Mouse (Mus musculus): ENCODE results near the gene Zfp553.
"Not testable (repeated sequence)": the region's sequence is repeated elsewhere in the genome, so short reads cannot be mapped to it uniquely, and the experiment has no call there.

Gene Zfp553

DNA sequence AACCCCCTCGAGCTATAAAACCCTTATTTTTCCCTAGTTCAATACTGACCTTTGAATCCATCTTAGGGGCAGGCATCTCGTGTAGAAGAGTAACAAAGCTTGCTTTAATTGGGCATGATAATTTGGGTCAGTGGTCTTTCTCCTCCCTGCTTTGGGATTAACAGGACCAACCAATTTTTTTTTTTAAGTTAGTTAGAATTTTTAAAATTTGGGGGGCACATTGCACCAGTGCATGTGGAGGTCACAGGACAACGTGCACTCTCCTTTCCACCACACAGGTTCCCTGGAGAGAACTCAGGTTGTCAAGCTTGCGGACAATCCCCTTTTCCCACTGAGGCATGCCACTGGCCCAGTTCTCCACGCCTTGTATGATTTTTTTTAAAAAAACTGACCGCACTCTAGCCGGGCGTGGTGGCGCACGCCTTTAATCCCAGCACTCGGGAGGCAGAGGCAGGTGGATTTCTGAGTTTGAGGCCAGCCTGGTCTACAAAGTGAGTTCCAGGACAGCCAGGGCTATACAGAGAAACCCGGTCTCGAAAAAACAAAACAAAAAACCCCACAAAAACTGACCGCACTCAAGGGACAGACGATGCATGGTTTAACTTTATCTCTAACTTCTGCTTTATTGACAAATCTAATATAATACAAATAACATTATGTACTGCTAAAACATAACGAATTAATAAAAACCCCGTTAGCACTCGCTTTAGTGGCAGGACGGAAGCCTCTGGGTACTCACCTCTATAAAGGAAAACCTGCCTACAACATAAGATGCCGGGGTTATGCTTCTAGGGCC is 837 bp upstream of the Zfp553 start:
- DNase-seq (ENCODE audit: extremely low read depth, low read depth, low spot score), result no peak

DNA sequence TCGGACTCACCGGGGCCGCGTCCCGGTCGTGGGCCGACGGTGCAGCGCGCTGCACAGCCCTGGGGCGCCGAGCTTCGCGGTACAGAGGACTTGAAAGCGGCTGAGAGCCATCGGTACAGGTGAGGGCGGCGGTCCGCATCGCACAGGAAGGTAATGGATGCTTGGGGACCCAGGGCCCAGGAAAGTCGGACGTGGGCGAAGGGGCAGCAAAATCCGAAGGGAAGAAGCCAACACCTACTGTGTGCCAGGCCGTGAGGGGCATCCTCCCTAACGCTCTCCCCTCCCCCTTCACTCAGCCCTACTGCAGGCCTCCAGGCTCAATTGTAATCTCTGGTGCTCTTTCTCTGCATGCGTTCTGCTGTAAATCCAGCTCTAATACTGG is 498 bp downstream of the Zfp553 start:
- DNase-seq (ENCODE audit: extremely low read depth, low read depth, low spot score), result no peak

DNA sequence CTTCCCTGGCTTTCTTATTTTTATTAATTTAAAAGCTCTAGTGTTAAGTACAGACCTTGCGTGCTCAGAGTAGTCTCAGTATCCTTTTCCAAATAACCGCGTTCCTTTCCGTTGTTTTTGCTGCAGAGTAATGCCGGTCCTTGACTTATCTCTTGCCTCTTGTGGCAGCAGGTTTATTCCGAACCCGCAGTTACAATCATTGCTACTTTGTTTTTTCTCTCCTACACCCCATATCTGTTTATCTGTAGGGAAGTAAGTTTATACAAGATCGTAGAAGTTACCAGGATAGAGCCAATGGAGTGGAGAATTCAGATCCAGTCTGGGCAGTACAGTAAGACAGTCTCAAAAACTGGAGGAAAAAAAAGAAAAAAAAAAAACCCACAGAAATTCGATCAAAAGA is 904 bp downstream of the Zfp553 start:
- DNase-seq (ENCODE audit: extremely low read depth, low read depth, low spot score), result no peak

DNA sequence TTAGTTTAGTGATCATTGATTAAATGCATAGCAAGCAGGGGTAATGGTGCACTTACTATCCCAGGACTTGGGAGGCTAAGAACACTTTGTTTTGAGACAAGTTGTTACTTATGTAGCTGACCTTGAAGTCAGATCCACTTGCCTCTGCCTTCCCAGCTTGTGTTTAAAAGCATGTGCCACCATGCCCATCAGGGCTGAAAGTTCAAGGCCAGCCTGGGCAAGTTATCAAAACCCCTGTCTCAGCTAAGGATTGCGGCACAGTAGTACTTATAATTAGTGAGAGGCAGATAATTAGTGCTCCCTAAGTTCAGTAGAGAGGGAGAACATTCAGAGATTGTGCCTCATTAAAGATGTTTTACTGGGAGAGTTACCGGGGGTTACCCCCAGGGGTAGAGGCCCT is 1.9 kb downstream of the Zfp553 start:
- DNase-seq (ENCODE audit: extremely low read depth, low read depth, low spot score), result no peak

DNA sequence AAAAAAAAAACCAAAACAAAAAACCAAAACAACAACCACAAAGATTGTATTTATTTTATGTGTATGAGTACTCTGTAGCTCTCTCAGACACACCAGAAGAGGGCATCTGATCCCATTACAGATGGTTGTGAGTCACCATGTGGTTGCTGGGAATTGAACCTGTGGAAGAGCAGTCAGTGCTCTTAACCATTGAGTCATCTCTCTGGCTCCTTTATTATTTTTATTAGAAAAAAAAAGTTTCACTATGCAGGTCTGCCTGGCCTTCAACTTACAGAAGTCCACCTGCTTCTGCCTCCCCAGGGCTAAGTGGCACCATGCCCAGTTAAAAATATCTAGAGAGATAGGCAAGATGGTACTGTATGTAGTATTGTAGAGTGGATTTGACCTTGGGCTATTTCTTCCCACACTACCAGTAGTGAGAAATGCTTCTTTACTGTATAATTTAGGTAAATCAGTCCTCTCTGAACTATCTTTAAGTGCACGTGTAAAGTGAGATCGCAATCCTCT is 10.6 kb downstream of the Zfp553 start:
- DNase-seq (ENCODE audit: extremely low read depth, low read depth, low spot score), result no peak

DNA sequence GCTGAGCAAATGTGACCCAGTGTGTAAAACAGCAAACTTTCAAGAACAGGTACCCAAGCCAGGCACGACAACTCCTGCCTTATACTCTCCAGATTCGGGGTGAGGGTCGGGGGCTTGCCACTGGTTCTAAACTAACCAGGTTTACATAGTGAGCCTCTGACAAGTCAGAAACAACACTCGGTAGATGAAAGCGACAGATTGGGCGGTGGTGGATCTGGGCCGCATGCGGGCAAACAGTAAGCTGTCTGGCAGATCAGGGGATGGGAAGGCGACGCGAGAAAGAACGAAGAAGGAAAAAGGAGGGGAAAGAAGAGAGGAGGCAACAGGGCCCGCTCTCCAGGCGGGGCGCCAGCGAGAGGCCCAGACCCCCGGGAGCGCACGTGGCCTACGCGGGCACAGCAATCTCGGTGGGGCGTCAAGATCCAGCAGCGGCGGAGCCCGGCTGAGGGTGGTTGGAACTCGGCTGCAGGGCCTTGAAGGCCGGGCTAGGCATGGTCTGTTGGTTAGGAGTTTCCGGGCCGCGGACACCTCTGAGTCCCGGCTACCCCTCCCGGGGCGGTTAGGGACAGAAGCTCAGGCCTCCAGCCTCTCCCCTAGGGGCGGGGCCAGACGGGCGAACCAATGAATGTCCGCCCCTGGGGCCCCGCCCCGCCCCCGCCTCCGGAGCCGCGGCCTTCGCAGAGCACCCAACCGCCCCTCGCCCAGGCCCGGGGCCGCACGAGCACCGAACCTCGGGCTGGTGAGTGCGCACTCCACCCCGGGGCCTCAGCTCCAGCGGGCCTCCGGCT is 11.2 kb downstream of the Zfp553 start, which contains the start of gene Zfp771:
TSS of gene Zfp771 (plus strand) at position 405 of the 788 bp plus-strand sequence.
- DNase-seq (ENCODE audit: extremely low read depth, low read depth, low spot score), result no peak

DNA sequence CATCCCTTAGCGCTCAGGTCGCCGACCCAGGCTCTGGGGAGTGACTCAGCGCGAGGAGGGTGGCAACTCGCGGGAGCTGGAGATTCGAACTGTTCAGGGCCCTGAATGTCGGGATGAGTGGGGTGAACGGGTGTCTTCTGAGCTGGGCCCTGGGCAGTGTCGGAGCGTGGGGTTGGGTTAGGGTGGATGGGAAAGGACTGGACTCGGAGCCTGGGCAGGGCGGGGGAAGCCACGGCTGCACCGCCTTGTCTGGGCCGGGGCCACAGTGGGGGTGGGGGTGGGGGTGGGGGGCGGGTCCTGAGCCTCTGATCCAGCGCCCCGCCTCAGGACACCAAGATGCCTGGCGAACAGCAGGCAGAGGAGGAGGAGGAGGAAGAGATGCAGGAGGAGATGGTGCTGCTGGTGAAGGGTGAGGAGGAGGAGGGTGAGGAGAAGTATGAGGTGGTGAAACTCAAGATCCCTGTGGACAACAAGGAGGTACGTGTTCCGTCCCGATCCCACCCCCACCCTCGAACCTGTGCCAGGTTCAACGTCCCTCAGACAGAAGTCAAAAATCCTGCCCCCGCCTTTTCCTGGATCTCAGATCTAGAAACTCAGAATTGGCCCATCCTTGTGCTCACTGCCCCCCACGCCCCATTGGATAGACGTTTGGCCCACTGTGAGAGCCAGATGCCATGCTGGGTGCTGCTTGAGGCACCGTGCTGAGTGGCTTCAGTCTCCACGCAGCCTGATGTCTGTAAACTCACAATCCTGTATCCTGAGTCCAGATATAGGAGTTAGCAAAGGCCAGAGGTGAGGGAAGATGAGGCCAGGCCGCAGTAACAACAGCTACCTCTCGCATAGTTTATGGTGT is 12.0 kb downstream of the Zfp553 start:
- DNase-seq (ENCODE audit: extremely low read depth, low read depth, low spot score), result no peak

DNA sequence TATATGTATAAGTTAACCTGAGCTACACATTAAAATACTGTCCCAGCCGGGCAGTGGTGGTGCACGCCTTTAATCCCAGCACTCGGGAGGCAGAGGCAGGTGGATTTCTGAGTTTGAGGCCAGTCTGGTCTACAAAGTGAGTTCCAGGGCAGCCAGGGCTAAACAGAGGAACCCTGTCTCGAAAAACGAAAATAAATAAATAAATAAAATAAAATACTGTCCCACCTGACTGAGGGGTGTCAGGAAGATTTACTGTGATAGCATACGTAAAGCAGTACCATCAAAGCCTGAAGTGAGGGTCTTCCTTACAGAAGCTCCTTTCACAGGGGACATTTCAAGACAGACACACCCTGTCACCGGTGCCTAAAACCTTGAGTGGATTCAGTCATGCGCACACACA is 17.6 kb downstream of the Zfp553 start:
- not testable (repeated sequence) for DNase-seq (ENCODE audit: extremely low read depth, low read depth, low spot score)

DNA sequence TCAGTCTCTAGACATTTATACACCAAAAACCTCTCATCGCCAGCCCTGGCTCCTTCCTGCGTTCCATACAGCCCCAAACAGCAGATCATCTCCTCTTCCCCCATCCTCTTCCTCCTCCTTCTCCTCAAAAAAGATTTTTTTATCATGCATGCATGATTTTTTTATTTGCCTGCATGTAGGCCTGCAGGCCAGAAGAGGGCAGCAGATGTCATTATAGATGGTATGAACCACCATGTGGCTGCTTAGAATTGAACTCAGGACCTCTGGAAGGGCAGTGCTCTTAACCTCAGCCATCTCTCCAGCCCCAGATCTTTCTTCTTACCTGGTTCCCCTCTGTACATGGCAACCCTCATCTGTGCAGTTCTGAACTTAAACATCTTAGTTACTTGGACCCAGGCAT is 19.6 kb downstream of the Zfp553 start:
- no peak for DNase-seq (ENCODE audit: extremely low read depth, low read depth, low spot score)

DNA sequence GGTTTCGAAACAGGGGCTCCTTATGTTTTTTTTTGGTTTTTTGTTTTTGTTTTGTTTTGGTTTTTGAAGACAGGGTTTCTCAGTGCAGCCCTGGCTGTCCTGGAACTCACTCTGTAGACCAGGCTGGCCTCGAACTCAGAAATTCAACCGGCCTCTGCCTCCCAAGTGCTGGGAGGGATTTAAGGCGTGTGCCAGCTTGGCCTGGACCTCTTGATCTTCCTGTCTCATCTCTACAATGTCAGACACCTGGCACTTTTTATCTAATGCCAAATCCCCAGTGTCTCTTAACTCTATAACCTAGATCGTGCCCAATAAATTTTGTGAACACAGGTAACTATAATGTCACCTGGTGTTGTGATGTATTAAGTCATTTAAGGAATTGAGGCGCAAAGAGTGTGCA is 20.5 kb downstream of the Zfp553 start:
- no peak for DNase-seq (ENCODE audit: extremely low read depth, low read depth, low spot score)

DNA sequence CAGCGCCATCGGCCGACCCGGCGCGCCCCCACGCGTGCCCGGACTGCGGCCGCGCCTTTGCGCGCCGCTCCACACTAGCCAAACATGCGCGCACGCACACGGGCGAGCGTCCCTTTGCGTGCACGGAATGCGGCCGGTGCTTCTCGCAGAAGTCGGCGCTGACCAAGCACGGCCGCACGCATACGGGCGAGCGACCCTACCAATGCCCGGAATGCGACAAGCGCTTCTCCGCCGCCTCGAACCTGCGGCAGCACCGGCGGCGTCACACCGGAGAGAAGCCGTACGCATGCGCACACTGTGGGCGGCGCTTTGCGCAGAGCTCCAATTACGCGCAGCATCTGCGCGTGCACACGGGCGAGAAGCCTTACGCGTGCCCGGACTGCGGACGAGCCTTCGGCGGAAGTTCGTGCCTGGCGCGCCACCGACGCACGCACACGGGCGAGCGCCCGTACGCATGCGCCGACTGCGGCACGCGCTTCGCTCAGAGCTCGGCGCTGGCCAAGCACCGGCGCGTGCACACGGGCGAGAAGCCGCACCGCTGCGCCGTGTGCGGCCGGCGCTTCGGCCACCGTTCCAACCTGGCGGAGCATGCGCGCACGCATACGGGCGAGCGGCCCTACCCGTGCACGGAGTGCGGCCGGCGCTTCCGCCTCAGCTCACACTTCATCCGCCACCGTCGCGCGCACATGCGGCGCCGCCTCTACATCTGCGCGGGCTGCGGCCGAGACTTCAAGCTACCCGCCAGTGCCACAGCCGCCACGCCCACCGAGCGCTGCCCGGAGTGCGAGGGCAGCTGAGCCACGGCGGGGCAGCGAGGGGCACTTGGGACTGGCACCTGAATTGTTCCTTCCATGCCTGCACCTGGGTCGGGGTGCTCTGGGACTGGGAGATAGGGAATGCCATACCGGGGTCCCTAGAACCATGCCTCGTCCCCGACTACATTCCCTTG is 21.2 kb downstream of the Zfp553 start:
- no peak for DNase-seq (ENCODE audit: extremely low read depth, low read depth, low spot score)

DNA sequence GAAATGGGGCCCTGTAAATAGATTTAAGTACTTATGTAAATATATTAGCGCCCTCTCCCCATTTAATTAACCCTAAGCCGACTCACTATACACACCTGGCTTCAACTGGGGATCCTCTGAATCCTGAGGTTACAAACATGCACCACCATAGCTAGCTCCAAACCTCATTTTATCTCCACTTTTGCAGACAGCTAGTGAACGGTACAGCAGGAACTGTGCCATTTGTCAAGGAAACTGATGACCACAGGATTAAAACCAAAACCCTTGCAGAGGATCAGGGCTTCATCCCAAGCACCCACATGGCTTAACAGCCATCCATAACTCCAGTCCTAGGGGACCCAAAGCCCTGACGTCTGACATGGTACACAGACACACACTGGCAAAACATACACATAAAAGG is 22.1 kb downstream of the Zfp553 start:
- no peak for DNase-seq (ENCODE audit: extremely low read depth, low read depth, low spot score)

DNA sequence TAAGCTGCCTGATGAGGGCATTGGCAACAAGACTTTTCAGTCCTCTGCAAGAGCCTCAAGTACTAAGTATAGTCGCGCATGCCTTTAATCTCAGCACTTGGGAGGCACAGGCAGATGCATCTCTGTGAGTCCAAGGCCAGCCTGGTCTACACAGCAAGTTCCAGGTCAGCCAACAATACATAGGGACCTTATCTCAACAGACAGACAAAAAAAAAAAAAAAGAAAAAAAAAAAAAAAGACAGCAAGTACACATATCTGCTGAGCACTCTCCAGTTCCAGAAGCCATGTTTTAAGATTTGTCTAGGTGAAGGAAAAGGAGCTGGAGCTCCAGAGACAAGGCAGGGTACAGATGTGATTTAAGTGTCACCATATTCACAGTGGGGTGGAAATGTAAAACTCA is 23.1 kb downstream of the Zfp553 start:
- no peak for DNase-seq (ENCODE audit: extremely low read depth, low read depth, low spot score)

DNA sequence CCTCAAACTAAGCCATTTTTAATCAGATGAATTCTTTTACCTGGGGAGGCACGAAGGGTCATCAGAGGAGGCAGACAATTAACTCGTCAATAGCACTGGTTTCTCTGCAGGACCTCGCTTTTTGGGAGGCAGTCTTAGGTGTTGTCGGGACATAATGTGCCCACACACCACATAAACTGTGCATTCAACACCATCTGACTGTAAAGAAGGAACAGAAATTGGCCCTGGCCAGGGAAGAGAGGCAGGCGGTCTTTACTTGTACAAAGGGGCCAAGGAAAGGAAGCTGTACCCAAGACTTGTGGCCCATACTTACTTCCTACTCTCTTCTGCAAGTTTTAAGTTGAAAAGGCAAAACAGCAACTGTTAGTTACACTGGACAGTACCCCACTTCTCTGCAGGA is 23.7 kb downstream of the Zfp553 start:
- DNase-seq (ENCODE audit: extremely low read depth, low read depth, low spot score), result no peak

DNA sequence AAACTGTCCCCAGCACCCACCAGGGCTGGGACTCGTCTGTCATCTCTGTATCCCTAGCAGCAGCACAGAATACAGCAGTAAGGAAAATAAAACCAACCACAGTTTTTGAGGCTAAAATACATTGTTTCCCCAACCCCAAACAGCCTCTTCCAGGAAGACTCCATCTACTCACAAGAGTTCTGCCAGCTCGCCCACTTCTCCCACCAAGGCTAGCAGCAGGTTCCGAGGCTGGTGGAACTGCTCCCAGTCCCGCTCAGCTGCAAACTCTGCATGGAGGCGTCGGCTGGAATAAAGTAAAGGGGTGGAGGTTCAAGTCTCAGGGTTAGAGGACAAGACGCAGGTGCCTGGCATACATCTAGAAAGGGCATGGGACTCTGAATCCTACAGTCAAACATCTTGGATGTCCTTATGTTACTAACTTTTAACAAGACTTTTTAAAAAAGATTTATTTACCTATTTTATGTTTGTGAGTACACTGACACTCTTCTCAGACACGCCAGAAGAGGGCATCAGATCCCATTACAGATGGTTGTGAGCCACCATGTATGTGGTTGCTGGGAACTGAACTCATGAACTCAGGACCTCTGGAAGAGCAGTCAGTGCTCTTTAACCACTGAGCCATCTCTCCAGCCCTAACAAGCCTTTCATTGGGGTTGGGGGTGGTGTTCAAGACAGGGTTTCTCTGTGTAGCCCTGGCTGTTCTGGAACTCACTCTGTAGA is 26.5 kb downstream of the Zfp553 start:
- DNase-seq (ENCODE audit: extremely low read depth, low read depth, low spot score), result no peak

DNA sequence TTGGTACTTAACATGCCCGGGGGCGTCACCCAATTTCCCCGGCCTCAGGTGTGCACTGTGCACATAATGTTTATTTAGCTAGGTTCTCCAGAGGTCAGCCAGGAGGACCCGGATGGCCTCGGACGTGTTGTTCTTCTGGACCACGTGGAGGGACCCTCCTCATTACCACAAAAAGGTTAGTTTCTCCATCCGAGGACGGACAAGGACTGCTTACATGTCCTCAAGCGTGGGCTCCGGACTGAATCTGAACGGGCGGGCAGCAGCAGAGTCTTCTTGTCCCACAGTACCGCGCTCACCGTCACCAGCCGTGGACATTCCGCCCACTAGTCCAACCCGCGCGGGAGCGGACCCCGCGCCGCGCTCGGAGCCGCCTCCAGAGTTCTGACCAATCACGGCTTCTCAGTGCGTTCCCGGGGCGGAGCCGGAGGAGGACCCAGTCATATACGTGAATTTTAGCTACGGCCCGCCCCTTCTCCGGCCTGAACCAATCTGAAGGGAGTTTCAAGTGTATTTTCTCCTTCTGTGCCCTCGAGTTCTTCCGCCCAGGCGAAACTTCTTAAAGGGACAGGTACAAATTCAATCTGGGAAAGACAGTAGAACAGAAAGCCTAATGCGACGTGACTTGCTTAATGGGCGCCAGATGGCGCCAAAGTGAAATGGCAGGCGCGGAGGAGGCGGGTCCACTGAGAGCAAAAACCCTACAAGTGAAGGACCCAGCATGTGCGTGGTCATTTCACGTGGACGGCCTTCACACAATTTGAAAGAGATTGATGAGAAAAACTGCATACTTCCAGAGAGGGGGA is 27.6 kb downstream of the Zfp553 start, which contains the start of gene Dctpp1:
TSS of gene Dctpp1 (minus strand) at position 401 of the 803 bp plus-strand sequence.
- DNase-seq (ENCODE audit: extremely low read depth, low read depth, low spot score), result peak; percentile 93

DNA sequence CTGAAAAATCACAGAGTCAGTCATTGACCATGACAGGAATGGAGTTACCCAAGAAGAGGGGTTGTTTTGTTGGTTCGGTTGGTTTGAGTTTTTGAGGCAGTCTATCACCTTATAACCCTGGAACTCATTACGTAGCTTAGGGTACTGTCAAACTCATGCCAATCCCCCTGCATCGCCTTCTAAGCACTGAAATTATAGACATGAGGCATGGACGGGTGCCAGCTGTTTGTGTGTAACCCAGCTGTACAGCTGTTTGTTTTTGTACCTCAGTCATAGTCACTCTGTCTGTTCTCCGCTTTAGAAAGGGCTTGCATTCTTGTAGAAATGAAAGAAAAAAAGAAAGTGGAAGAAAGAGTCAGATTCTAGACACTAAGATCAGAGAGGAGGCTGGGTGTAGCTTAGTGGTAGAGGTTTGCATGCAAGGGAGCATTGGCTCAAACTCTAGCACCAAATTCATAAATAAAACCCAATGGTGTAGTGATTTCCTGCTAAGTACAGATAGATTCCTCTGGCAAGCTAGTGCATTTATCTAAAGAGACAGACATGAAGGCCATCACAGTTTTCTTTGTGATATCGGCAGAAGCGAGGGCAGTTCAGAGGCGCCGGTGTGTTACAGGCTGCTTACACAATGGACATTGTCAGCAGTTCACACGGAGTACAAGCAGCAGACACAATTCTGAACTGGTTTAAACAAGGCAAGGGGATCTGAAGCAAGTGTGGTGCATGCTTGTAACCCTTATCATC is 29.5 kb downstream of the Zfp553 start:
- no peak for DNase-seq (ENCODE audit: extremely low read depth, low read depth, low spot score)

DNA sequence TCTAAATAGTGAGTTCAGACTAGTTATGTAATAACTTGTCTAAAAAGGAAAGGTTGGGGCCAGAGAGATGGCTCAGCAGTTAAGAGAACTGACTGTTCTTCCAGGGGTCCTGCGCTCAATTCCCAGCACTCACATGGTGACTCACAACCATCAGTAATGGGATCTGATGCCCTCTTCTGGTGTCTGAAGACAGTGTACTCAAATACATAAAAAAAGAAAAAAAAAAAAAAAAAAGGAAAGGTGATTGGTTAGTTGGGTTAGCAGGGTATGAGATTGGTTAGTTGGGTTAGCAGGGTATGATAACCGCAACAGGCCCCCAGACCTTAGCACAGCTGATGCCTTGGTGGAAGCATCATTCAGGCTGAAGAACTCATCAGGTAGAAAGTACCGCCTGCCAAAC is 30.7 kb downstream of the Zfp553 start:
- no peak for DNase-seq (ENCODE audit: extremely low read depth, low read depth, low spot score)
